Mouse (Mus musculus): ENCODE data around the gene Dner. TPM values are rescaled to one million over a fixed set of nuclear protein-coding genes. Genes with fewer than 3 reads are reported as not detected.

Gene Dner
- polyA plus RNA-seq, 1 experiment from 2014 or later: 0.38 TPM

DNA sequence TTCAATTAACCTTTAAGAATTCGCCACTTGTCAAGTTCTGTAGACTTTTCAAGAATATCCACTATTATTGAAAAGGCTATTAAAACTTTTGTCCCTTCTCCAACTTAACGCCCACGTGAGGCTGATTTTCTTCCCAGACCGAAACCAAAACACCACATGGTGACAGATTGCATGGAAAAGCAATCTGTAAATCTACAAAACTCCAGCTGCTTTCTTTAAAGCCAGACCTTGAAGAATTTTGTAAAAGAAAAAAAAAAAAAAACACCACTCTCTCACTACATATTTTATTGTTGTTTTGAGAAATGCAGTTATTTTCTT is 173.1 kb downstream of the Dner start:
- Histone ChIP-seq H3K36me3 (ENCODE audit: control insufficient read depth, insufficient read depth) (no peaks in the 10 kb centered on the region), H3K27ac (ENCODE audit: low read length) (no peak overlapping the region), H3K4me1 (ENCODE audit: control insufficient read depth, insufficient read depth, low read length) (no peaks in the 10 kb centered on the region), H3K4me3 (ENCODE audit: low read length) (no peak overlapping the region), H3K27me3 (ENCODE audit: control insufficient read depth, insufficient read depth, low read length) (no peaks in the 10 kb centered on the region), H3K9ac (ENCODE audit: low read length) (no peak overlapping the region), H3K4me2 (ENCODE audit: low read depth, low read length) (no peak overlapping the region), H3K9me3 (replicated peaks; ENCODE audit: control insufficient read depth, low read length) (no peaks in the 10 kb centered on the region)
- no peak for ATAC-seq (replicated peaks; ENCODE audit: extremely low read depth, insufficient read depth, low FRiP score)
- 66% methylated on average over 4 of the region's 4 CpGs for whole genome bisulfite sequencing

DNA sequence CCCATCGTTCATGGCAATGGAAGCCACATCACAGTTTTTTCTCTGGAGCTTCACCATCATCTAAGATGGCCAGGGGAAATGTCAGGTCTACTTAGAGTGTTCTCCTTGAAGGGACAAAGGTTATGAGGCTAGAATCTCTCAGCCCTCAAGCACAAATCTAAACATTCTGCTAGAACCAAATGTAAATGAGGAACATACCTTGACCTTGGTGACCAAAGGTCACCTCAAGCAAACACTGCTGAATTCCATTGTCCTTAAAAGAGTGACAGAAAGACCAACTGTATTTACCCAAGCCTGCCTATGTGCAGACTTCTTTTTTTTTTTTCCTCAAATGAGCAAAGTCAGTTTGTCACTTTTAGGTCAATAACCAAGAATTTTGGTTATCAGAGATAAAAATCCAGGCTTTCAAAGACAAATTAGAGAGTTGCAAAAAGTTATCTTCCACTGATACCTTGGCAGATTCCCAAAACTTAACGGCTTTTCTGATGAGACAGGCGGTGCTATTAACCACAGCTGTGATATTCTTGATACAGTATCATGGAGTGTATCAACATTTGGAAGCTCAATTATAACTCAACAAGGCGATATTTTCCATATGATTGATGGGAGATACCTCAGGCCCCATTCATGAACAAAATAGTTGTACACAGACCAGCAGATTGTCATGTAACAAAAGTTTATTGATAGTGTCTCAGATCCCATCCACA is 173.6 kb downstream of the Dner start:
- 61% methylated on average over 4 of the region's 4 CpGs for WGBS
- ATAC-seq (replicated peaks; ENCODE audit: extremely low read depth, insufficient read depth, low FRiP score): no peak

DNA sequence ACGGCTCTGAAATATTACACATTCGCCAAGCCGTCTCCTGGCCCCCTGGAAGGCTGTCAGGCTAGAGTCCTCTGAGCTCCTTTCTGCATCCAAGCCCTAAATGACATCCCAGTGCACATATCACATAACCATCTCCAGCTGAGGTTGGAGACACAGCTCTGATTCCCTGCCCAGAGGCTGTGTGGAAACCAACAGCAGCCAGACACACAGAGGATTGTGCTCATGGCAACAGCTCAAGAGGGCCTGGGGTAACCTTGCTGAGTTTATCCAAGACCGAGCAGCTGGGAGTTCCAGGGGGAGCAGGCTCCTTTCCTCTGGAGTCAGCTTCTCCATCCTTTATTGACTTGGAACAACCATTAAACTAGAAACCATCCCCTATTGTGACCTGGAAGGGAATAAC is 177.7 kb downstream of the Dner start:
- ATAC-seq (replicated peaks; ENCODE audit: extremely low read depth, insufficient read depth, low FRiP score): no peak
- Histone ChIP-seq H3K4me1 (ENCODE audit: control insufficient read depth, insufficient read depth, low read length) (no peaks in the 10 kb centered on the region), H3K9ac (ENCODE audit: low read length) (no peak overlapping the region), H3K27me3 (ENCODE audit: control insufficient read depth, insufficient read depth, low read length) (no peaks in the 10 kb centered on the region), H3K9me3 (replicated peaks; ENCODE audit: control insufficient read depth, low read length) (no peaks in the 10 kb centered on the region), H3K4me3 (ENCODE audit: low read length) (no peak overlapping the region), H3K27ac (ENCODE audit: low read length) (no peak overlapping the region), H3K36me3 (ENCODE audit: control insufficient read depth, insufficient read depth) (no peaks in the 10 kb centered on the region), H3K4me2 (ENCODE audit: low read depth, low read length) (no peak overlapping the region)
- WGBS: 78% methylated on average over 4 of the region's 4 CpGs

More for the DNA sequence above, 173.6 kb downstream of the Dner start:
- Histone ChIP-seq H3K4me3 (ENCODE audit: low read length) (no peak overlapping the region), H3K4me2 (ENCODE audit: low read depth, low read length) (no peak overlapping the region), H3K4me1 (ENCODE audit: control insufficient read depth, insufficient read depth, low read length) (no peaks in the 10 kb centered on the region), H3K9me3 (replicated peaks; ENCODE audit: control insufficient read depth, low read length) (no peaks in the 10 kb centered on the region), H3K9ac (ENCODE audit: low read length) (no peak overlapping the region), H3K27me3 (ENCODE audit: control insufficient read depth, insufficient read depth, low read length) (no peaks in the 10 kb centered on the region), H3K27ac (ENCODE audit: low read length) (no peak overlapping the region), H3K36me3 (ENCODE audit: control insufficient read depth, insufficient read depth) (no peaks in the 10 kb centered on the region)

DNA sequence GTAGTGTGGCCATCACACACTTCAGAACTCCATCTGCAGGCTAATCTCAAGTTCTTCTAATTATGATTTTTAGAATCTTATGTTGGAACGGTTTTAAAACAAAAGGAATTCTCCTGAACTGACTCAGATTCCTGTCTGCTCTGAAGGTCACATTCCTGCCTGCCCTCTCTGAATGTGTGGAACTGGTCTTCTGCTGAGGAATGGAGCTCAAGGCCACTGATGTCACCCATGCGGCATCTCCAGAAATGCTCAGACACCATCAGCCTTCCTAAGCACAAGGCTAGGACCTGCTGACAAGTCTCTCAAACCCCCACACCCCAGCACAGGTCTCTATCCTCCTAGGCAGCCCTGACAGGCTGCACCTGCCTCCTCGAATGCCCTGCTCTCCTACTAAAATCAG is 182.8 kb downstream of the Dner start:
- Histone ChIP-seq H3K27me3 (ENCODE audit: control insufficient read depth, insufficient read depth, low read length) (no peaks in the 10 kb centered on the region), H3K9me3 (replicated peaks; ENCODE audit: control insufficient read depth, low read length) (no peaks in the 10 kb centered on the region), H3K27ac (ENCODE audit: low read length) (no peak overlapping the region), H3K9ac (ENCODE audit: low read length) (no peak overlapping the region), H3K4me1 (ENCODE audit: control insufficient read depth, insufficient read depth, low read length) (no peaks in the 10 kb centered on the region), H3K4me3 (ENCODE audit: low read length) (no peak overlapping the region), H3K36me3 (ENCODE audit: control insufficient read depth, insufficient read depth) (no peaks in the 10 kb centered on the region), H3K4me2 (ENCODE audit: low read depth, low read length) (no peak overlapping the region)
- ATAC-seq (replicated peaks; ENCODE audit: extremely low read depth, insufficient read depth, low FRiP score): no peak
- WGBS: 32% methylated on average over 3 of the region's 3 CpGs

DNA sequence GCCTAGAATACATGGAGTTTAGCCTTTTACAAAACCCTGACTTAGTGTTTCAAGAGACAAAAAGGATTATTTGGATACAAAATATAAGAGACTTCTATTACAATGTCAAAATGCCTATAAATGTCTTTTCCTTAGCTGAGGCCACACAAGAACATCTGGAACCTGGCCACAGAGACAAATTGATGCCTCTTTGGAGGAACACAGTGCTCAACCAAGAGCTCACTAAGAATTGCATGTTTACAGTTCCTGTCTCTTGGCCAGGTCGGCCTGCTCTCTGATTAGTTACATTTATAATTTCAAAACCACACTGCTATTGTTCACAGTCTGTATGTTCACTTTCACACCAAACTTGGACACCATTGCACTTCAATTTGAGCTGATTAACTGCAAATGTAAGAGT is 187.5 kb downstream of the Dner start:
- H3K4me3 ChIP-seq (ENCODE audit: low read length): no peak overlapping the region
- H3K9me3 ChIP-seq (replicated peaks; ENCODE audit: control insufficient read depth, low read length): no peaks in the 10 kb centered on the region
- no peaks in the 10 kb centered on the region for H3K27me3 ChIP-seq (ENCODE audit: control insufficient read depth, insufficient read depth, low read length)
- H3K9ac ChIP-seq (ENCODE audit: low read length): no peak overlapping the region
- no peaks in the 10 kb centered on the region for H3K36me3 ChIP-seq (ENCODE audit: control insufficient read depth, insufficient read depth)
- H3K4me2 ChIP-seq (ENCODE audit: low read depth, low read length): no peak overlapping the region
- no peak overlapping the region for H3K27ac ChIP-seq (ENCODE audit: low read length)
- no peak for ATAC-seq (replicated peaks; ENCODE audit: extremely low read depth, insufficient read depth, low FRiP score)
- WGBS: 74% methylated on average over 1 of the region's 1 CpGs
- H3K4me1 ChIP-seq (ENCODE audit: control insufficient read depth, insufficient read depth, low read length): no peaks in the 10 kb centered on the region

DNA sequence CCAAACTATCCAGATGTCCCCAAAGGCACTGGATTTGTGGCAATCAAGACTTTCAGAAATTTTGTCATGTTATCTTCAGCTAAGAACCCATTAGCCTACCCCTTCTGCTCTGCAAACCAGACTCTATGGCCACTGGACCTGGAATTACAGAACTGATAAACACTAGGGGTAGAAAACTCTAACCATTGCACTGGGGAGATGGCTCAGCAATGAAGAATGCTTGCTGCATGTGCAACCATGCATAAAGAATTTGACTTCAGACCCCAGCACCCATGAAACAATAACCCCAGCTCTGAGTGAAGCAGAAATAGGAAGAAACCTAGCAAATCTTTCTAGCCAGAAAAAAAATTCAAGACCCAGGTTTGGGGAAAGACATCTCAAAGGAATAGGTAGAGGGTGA is 188.5 kb downstream of the Dner start:
- Histone ChIP-seq H3K9me3 (replicated peaks; ENCODE audit: control insufficient read depth, low read length) (no peaks in the 10 kb centered on the region), H3K36me3 (ENCODE audit: control insufficient read depth, insufficient read depth) (no peaks in the 10 kb centered on the region), H3K4me2 (ENCODE audit: low read depth, low read length) (no peak overlapping the region), H3K4me3 (ENCODE audit: low read length) (no peak overlapping the region), H3K27me3 (ENCODE audit: control insufficient read depth, insufficient read depth, low read length) (no peaks in the 10 kb centered on the region), H3K27ac (ENCODE audit: low read length) (no peak overlapping the region), H3K9ac (ENCODE audit: low read length) (no peak overlapping the region), H3K4me1 (ENCODE audit: control insufficient read depth, insufficient read depth, low read length) (no peaks in the 10 kb centered on the region)
- no peak for ATAC-seq (replicated peaks; ENCODE audit: extremely low read depth, insufficient read depth, low FRiP score)

DNA sequence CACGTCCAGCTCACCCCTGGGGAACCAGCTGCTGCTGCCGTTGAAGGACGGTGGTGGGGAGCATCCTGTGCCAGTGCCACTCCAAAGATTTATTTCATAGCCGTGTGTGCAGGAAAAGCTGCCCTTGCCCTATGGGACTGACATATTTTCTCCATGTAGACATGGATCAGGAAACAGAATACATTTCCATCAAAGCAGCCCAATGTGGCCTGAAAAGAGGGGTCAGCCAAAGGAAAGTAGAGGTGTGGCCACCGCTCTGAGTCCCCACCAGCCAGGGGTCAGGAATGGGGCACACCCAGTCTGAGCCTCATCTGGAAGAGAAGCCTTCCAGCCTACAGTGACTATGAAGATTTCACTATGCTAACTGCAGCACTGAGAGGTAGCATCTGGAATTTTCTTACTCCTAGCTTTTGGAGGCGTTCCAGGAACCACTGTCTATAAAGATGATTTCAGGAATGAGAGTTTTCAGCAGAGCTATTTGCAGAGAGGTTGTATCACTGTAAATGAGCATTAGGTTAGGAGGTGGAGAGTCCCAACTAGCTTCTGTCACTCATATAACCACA is 189.0 kb downstream of the Dner start:
- H3K4me1 ChIP-seq (ENCODE audit: control insufficient read depth, insufficient read depth, low read length): no peaks in the 10 kb centered on the region
- no peak overlapping the region for H3K9ac ChIP-seq (ENCODE audit: low read length)
- H3K27ac ChIP-seq (ENCODE audit: low read length): no peak overlapping the region
- no peaks in the 10 kb centered on the region for H3K9me3 ChIP-seq (replicated peaks; ENCODE audit: control insufficient read depth, low read length)
- H3K4me3 ChIP-seq (ENCODE audit: low read length): no peak overlapping the region
- WGBS: 48% methylated on average over 6 of the region's 6 CpGs
- H3K4me2 ChIP-seq (ENCODE audit: low read depth, low read length): no peak overlapping the region
- H3K27me3 ChIP-seq (ENCODE audit: control insufficient read depth, insufficient read depth, low read length): no peaks in the 10 kb centered on the region
- no peak for ATAC-seq (replicated peaks; ENCODE audit: extremely low read depth, insufficient read depth, low FRiP score)
- H3K36me3 ChIP-seq (ENCODE audit: control insufficient read depth, insufficient read depth): no peaks in the 10 kb centered on the region

DNA sequence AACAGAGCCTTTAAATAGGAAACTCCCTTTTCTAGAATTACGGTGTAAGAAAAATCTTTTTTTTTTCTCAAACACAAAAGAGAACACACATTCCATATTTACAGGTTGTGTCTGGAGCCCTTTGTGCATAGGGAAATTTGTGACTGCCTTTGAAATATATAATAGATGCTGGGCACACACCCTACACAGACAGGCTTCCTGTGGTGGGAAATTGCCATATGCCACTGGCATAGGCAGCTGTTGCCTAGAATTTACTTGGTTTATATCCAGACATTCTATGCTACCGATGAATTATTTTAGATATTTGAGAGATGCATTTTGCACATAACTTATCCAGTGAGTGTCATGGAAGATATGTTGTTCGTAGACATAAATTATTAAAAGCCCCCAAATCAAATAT is 195.3 kb downstream of the Dner start:
- Histone ChIP-seq H3K4me3 (ENCODE audit: low read length) (no peak overlapping the region), H3K27ac (ENCODE audit: low read length) (no peak overlapping the region), H3K27me3 (ENCODE audit: control insufficient read depth, insufficient read depth, low read length) (no peaks in the 10 kb centered on the region), H3K4me1 (ENCODE audit: control insufficient read depth, insufficient read depth, low read length) (no peaks in the 10 kb centered on the region), H3K4me2 (ENCODE audit: low read depth, low read length) (no peak overlapping the region), H3K9me3 (replicated peaks; ENCODE audit: control insufficient read depth, low read length) (no peaks in the 10 kb centered on the region), H3K36me3 (ENCODE audit: control insufficient read depth, insufficient read depth) (no peaks in the 10 kb centered on the region), H3K9ac (ENCODE audit: low read length) (no peak overlapping the region)
- 89% methylated on average over 3 of the region's 3 CpGs for WGBS
- ATAC-seq (replicated peaks; ENCODE audit: extremely low read depth, insufficient read depth, low FRiP score): no peak

DNA sequence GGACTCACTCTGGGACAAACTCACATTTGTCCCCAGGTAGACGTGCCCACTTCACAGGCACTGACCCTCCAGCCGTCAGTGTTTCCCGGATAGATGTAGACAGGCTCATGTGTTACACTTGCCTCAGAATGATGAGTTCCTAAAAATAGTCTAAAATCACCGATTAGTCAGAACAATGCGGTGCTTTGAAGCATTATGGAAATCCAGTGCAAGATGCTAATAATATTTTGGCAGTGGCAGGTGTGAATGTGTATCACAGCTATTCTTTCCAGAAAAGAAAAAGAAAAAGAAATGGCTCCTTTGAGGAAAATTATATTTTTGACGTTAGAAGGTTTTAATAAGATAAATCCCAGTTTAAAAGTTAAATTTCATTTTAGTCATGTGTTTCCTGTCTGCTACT is 204.3 kb downstream of the Dner start:
- 55% methylated on average over 6 of the region's 6 CpGs for WGBS
- ATAC-seq (replicated peaks; ENCODE audit: extremely low read depth, insufficient read depth, low FRiP score): no peak
- Histone ChIP-seq H3K27ac (ENCODE audit: low read length) (no peak overlapping the region), H3K4me3 (ENCODE audit: low read length) (no peak overlapping the region), H3K9me3 (replicated peaks; ENCODE audit: control insufficient read depth, low read length) (no peaks in the 10 kb centered on the region), H3K4me1 (ENCODE audit: control insufficient read depth, insufficient read depth, low read length) (no peaks in the 10 kb centered on the region), H3K36me3 (ENCODE audit: control insufficient read depth, insufficient read depth) (no peaks in the 10 kb centered on the region), H3K9ac (ENCODE audit: low read length) (no peak overlapping the region), H3K27me3 (ENCODE audit: control insufficient read depth, insufficient read depth, low read length) (no peaks in the 10 kb centered on the region), H3K4me2 (ENCODE audit: low read depth, low read length) (no peak overlapping the region)

Measured in heart, embryonic 16.5 days (tissue).